Mouse (Mus musculus) stomach, postnatal 0 days (tissue): ENCODE measurements at regions not wholly inside any gene's neighbourhood (a gene's known extent, or its start where the extent isn't known, plus 50 kb on each side); places are given as distances from the start of the nearest gene placed in this dataset.

ENCODE experiments used
- CTCF ChIP-seq: IDR thresholded peaks from 2 replicates; pipeline ENCODE4 v1.5.1; 2016; ENCODE audit warnings: antibody characterized with exemption, low read depth, mild to moderate bottlenecking, moderate library complexity
- EP300 ChIP-seq: optimal IDR thresholded peaks from 2 replicates; pipeline ENCODE3; 2016; ENCODE audit warnings: antibody characterized with exemption

DNA sequence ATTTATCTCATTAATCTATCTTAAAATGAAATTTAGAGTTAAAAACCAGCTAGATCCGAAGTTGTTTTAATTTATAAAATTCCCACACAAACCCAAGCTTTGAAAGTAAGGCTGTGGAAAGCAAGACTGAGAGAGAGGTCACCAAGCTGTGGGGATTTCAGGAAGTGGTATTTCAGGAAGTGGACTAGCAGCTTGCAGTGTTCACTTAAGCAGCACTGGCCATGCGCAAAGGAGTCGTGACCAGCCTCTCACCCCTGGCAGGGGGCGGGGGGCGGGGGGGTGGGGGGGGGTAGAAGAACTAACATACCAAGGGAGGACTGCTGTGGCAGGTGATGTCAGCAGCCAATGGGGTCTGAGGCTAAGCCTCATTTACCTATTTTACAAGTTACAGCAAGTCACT, 158.7 kb upstream of the Ttc29 start:
- no peak for TF ChIP-seq EP300
- TF ChIP-seq CTCF, result no peak
